Mouse (Mus musculus) small intestine, adult 2 months (tissue): ENCODE results near the gene Unc119. TPM values are rescaled to one million over a fixed set of nuclear protein-coding genes. Genes with fewer than 3 reads are reported as not detected.

ENCODE experiments used
- H3K27ac ChIP-seq: fragments of 200-500 bp; 2 replicates; pipeline ENCODE4 v1.5.1; 2012; ENCODE audit warnings: low read depth, low read length, control low read depth, inconsistent platforms; ENCODE audit not compliant: insufficient read depth
- H3K27me3 ChIP-seq: fragments of 200-500 bp; 2 replicates; pipeline ENCODE4 v1.6.1; 2012; ENCODE audit warnings: mild to moderate bottlenecking, moderate library complexity, low read length, inconsistent platforms; ENCODE audit not compliant: control insufficient read depth, insufficient read depth
- H3K36me3 ChIP-seq: fragments of 200-500 bp; 2 replicates; pipeline ENCODE4 v1.6.1; 2012; ENCODE audit warnings: mild to moderate bottlenecking, low read length, control low read depth, inconsistent platforms; ENCODE audit not compliant: control insufficient read depth, insufficient read depth
- H3K4me1 ChIP-seq: fragments of 200-500 bp; 2 replicates; pipeline ENCODE4 v1.6.1; 2012; ENCODE audit warnings: low read length, inconsistent platforms, mixed read lengths; ENCODE audit not compliant: control insufficient read depth, insufficient read depth, insufficient read length
- H3K4me3 ChIP-seq: fragments of 200-500 bp; 2 replicates; pipeline ENCODE4 v1.5.1; 2012; ENCODE audit warnings: low read depth, mild to moderate bottlenecking, control low read depth, inconsistent platforms, low read length, moderate library complexity
- CTCF ChIP-seq: fragments of 200-500 bp; IDR thresholded peaks from 2 replicates; pipeline ENCODE4 v1.5.1; 2012; ENCODE audit warnings: low read depth, mild to moderate bottlenecking, control low read depth, inconsistent platforms, low read length, moderate library complexity, mixed read lengths; ENCODE audit not compliant: insufficient replicate concordance, insufficient read length; ENCODE audit errors: extremely low read depth
- POLR2A ChIP-seq: fragments of 200-500 bp; IDR thresholded peaks from 2 replicates; pipeline ENCODE4 v1.6.1; 2012; ENCODE audit warnings: low read depth, mild to moderate bottlenecking, control low read depth, inconsistent platforms, low read length, moderate library complexity
- WGBS: fragments of 180-500 bp; shearing (Covaris S2); methylation state at CpG from one replicate; pipeline ENCODE4 v1.1.7; 2018; 5-methylcytosine and 5-hydroxymethylcytosine counted together
- polyA plus RNA-seq: library from polyadenylated mRNA; depleted of rRNA; stranded (reverse); fragments of >200 nt; gene quantifications from 2 replicates; pipeline ENCODE4 v1.2.3, GENCODE M21; 2012

The Unc119 gene
- polyA plus RNA-seq, 1 experiment: 13.3 TPM

DNA sequence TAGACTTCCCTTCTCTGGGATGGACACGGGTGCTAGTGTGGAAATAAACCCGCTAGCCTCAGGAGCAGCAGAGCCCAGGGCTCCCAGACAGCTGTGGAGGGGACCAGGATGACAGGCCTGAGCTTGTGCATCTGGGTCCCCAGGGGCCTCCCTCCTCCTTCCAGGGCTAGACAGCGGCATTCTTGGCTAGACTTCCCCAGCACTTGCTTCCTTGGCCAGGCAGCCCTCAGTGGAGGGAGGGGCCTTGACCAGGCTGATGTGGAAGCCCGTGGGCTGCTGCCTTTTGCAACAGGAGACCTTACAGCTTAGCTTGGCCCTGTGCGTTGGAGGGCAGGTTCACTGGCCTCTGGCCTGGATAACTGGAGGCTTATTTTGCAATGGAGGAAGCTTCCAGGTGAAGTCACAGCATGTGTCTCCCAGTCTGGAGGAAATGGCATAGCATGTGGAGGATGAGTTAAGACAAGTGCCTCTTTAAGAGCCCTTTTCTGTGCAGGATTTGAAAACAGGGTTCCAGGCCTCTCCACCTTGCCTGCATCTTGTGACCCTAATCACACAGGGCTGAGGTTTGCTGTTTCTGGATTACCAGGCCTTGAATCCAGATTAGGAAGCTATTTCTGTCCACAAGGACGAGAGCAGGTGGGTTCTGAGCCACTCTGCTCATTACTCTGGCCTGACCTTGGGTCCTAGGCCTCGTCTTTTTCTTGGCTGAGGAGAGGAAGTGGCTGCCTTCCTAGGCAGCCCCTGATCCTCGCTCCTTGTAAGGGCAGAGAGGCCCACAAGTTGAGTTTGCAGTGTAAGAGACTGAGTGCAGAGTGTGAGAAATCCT lies 1.8 kb downstream of the Unc119 start:
- Histone ChIP-seq H3K4me1 (peaks cover 25% of the 10 kb centered on the region), H3K27me3 (no peaks in the 10 kb centered on the region; the same call in 1 of the 2 replicates), H3K27ac (peak overlapping the region; percentile 58), H3K4me3 (no peak overlapping the region), H3K36me3 (peaks cover 11% of the 10 kb centered on the region)
- WGBS: 72% methylated on average over 8 of the region's 8 CpGs
- TF ChIP-seq CTCF (no peak), POLR2A (no peak)

DNA sequence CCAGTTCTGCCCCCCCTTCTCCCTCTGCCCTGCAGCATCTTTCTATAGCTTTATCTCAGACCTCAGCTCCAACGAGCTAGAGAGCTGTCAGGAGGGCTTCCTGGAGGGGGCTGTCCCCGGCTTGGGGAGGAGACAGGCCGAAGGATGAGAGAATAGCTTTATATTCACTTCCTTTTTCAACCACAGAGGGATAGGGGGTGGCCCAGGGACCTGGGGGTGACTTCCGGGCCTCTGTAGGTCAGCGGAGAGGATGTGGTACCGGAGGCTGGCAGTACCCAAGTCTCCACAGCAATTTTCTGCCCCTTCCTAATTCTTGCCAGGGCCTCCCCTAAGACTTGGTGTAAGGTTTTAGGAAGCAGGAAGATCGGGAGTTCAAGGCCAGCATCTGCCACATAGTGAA lies 2.5 kb downstream of the Unc119 start:
- 78% methylated on average over 7 of the region's 7 CpGs for WGBS
- TF ChIP-seq CTCF (no peak), POLR2A (no peak)
- Histone ChIP-seq H3K27me3 (no peaks in the 10 kb centered on the region; the same call in 1 of the 2 replicates), H3K36me3 (peaks cover 8% of the 10 kb centered on the region), H3K27ac (peak overlapping the region; percentile 58), H3K4me1 (peaks cover 25% of the 10 kb centered on the region), H3K4me3 (no peak overlapping the region)

DNA sequence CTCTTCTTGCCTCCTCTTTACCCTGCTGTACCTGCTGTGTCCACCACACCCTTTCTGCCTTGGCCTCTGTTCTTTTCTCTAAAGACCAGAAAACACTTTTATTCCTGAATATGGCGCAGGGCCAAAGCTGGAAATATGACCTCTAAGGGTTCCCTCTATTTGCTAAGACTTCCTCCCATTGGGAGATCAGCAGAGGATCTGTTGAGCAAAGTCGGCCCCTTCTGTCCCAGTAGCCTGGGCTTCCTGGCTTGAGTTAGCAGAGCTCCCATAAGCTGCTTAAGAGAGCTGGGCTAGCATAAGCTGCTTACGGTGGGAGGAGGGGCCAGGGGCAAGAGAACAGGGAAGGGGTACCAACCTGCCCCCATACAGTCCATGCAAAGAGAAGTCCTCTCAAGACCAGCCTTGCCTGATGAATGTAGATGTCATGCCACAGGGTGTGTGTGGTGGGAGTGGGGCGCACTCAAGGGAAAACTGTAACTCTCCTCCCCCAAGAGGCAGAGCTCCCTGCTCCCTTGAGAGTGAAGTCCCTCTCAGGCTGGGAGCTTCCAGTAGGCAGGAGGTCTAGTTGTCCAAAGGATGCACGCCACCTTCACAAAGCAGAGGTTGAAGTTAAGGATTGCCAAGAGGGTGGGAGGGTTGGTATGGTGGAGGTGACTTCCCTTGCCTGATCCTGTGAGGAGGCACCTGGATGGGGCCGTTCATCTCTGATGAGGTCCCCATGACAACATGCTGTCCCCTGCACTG lies 3.2 kb downstream of the Unc119 start:
- Histone ChIP-seq H3K4me3 (no peak overlapping the region), H3K36me3 (peaks cover under 1% of the 10 kb centered on the region), H3K4me1 (peaks cover 25% of the 10 kb centered on the region), H3K27me3 (no peaks in the 10 kb centered on the region; the same call in 1 of the 2 replicates), H3K27ac (no peak overlapping the region)
- TF ChIP-seq POLR2A (no peak), CTCF (no peak)
- 84% methylated on average over 6 of the region's 6 CpGs for WGBS

DNA sequence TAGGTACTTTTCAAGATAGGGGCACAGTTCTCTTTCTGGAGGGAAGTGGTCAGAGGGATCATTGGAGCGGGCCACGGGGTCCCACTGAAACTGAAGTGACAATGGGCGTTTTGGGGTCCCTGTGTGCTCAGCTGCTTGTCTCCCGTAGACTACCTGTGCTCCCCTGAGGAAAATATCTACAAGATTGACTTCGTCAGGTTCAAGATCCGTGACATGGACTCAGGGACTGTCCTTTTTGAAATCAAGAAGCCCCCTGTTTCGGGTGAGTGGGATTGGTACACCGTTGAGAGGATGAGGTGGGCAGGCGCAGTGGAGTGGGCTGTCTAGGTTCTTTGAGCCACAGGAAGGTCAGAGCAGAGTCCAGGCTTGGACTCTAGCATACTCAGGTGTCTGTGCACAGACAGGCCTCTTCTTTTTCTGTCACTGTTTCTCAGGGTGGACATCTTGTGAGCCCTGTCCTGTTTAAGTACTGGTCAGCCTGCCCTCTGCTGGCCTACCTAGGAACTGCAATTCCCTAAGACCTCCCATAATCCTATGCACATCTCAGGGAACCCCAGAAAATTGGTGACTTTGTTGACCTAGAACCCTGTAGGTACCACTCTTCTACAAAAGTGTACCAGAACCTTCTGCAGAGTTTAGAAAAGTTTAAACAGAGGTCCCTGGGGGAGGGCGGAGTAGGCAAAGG lies 3.9 kb downstream of the Unc119 start:
- peak; percentile 71; the same call in 1 of the 2 replicates for TF ChIP-seq CTCF
- TF ChIP-seq POLR2A: no peak
- WGBS: 94% methylated on average over 10 of the region's 10 CpGs
- Histone ChIP-seq H3K36me3 (no peaks in the 10 kb centered on the region), H3K4me3 (no peak overlapping the region), H3K27ac (no peak overlapping the region), H3K4me1 (peaks cover 25% of the 10 kb centered on the region), H3K27me3 (no peaks in the 10 kb centered on the region; the same call in 1 of the 2 replicates)

DNA sequence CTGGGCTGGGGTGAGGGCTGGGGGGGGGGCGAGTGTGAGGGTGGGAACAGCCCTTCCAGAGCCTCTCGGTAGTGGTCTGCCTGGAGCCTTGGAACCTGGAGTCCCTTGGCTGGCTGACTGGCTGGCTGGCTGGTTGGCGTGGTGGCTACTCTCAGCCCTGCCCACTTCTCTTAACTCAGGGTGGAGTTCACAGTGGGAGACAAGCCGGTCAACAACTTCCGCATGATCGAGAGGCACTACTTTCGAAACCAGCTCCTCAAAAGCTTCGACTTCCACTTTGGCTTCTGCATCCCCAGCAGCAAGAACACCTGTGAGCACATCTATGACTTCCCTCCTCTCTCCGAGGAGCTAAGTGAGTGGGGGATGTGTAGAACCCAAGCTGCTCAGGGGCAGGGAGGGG lies 4.6 kb downstream of the Unc119 start:
- Histone ChIP-seq H3K27me3 (no peaks in the 10 kb centered on the region; the same call in 1 of the 2 replicates), H3K4me1 (peaks cover 25% of the 10 kb centered on the region), H3K27ac (no peak overlapping the region), H3K4me3 (no peak overlapping the region), H3K36me3 (no peaks in the 10 kb centered on the region)
- TF ChIP-seq CTCF: no peak
- TF ChIP-seq POLR2A: no peak
- 73% methylated on average over 9 of the region's 9 CpGs for WGBS

DNA sequence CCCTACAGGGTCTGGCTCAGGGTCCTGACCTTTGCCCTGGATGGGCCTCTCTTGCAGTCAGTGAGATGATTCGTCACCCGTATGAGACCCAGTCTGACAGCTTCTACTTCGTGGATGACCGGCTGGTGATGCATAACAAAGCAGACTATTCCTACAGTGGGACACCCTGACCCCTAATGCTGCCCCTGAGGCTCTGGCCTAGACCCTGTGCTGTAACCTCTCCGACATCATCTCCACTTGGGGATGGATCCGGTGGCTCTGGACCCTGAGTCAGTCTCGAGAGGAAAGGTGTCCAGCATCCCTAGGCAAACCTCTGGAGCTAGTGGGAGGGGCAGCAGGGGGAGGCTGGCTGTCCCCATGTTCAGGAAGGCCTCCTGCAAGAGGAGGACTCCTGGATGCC lies 5.2 kb downstream of the Unc119 start:
- Histone ChIP-seq H3K4me3 (no peak overlapping the region), H3K27ac (no peak overlapping the region), H3K36me3 (no peaks in the 10 kb centered on the region), H3K27me3 (no peaks in the 10 kb centered on the region), H3K4me1 (peaks cover 25% of the 10 kb centered on the region)
- TF ChIP-seq POLR2A: no peak
- WGBS: 86% methylated on average over 7 of the region's 7 CpGs
